Mouse (Mus musculus): ENCODE results near the gene Lgi2. TPM values are rescaled to one million over a fixed set of nuclear protein-coding genes. Genes with fewer than 3 reads are reported as not detected.

Lgi2 gene
- 4.5 and 6.5 TPM in 2 replicates for polyA plus RNA-seq (2012; rRNA removed)

DNA sequence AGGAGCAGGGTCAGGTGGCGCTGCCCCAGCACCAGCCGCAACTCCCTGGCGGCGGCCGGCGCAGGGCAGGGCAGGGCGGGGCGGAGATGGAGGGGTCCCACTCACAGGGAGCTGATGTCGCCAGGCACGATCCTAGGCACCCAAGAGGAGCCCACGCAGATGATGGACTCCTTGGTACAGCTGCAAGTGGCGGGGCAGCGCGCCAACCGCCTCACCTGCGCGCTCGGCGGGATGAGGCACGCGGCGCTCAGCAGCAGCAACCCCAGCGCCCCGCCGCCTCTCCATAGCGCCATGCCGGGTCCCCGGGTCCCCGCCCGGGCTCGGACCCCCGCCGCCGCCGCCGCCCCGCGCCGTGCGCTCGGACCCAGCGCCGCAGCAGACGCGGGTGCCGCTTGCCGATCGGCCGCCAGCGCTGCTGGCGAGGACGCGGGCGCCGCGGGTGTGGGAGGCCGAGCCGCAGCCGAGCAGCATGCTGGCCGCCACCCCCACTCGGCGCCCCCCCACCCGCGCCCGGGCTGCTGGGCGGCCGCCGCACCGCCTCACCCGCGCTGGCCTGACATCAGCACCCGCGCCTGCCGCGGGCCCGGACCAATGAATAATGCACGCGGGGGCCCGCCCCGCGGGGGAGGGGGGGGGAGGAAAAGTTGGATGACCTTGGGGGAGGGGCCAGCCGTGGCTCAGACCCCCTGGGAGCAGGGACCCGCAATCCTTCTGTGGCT is at the start of gene Lgi2:
TSS of gene Lgi2 (minus strand) at position 650 of the 719 bp plus-strand sequence.

Other genes with a start within 250 kb of the Lgi2 start
- gene Sod3, start 202.7 kb downstream of the Lgi2 start, polyA plus RNA-seq (2012; rRNA removed), result 0.65 and 1.3 TPM in 2 replicates
- 9.5 and 10.5 TPM in 2 replicates for gene Ccdc149, start 94.9 kb downstream of the Lgi2 start, polyA plus RNA-seq (2012; rRNA removed)
- gene Sepsecs, start 103.2 kb upstream of the Lgi2 start, polyA plus RNA-seq (2012; rRNA removed), result 10.3 and 11.4 TPM in 2 replicates
- 10.7 and 11.9 TPM in 2 replicates for gene Pi4k2b, start 175.1 kb upstream of the Lgi2 start, polyA plus RNA-seq (2012; rRNA removed)
- gene Zcchc4, start 208.9 kb upstream of the Lgi2 start, polyA plus RNA-seq (2012; rRNA removed), result 18.6 and 18.9 TPM in 2 replicates

Data from central nervous system, embryonic 14 days (tissue).